Mouse (Mus musculus) myocyte (in vitro differentiated cells): Measurements from ENCODE around the gene Slc35b2. TPM values are rescaled to one million over a fixed set of nuclear protein-coding genes. Genes with fewer than 3 reads are reported as not detected.

Source experiments
- H3K27me3 ChIP-seq: one replicate; pipeline ENCODE4 v1.6.1; 2011; ENCODE audit not compliant: control insufficient read depth, insufficient read depth, insufficient read length
- H3K36me3 ChIP-seq: one replicate; pipeline ENCODE4 v1.6.1; 2011; ENCODE audit not compliant: control insufficient read depth, insufficient read depth
- H3K4me2 ChIP-seq: one replicate; pipeline ENCODE4 v1.6.1; 2011; ENCODE audit warnings: low read depth, control low read depth
- H3K4me3 ChIP-seq: one replicate; pipeline ENCODE4 v1.5.1; 2011; ENCODE audit warnings: mild to moderate bottlenecking, control low read depth, moderate library complexity
- H3K79me2 ChIP-seq: one replicate; pipeline ENCODE4 v1.6.1; 2011; ENCODE audit not compliant: control insufficient read depth, insufficient read depth
- H3ac ChIP-seq: one replicate; pipeline ENCODE4 v1.6.1; 2011; ENCODE audit not compliant: control insufficient read depth, insufficient read length
- CEBPB ChIP-seq: IDR thresholded peaks from 2 replicates; pipeline ENCODE4 v1.6.1; 2011; ENCODE audit warnings: mild to moderate bottlenecking, moderate library complexity; ENCODE audit not compliant: poor library complexity, insufficient read depth, severe bottlenecking
- E2F4 ChIP-seq: IDR thresholded peaks from one replicate; pipeline ENCODE4 v1.6.1; 2011; ENCODE audit warnings: mild to moderate bottlenecking, control low read depth, moderate library complexity; ENCODE audit not compliant: insufficient read depth
- MAX ChIP-seq: IDR thresholded peaks from one replicate; pipeline ENCODE4 v1.6.1; 2011; ENCODE audit warnings: low read depth, mild to moderate bottlenecking, control low read depth
- MYOD1 ChIP-seq, 3 experiments: IDR thresholded peaks; one replicate each; pipeline ENCODE4 v1.6.1; 2011; ENCODE audit warnings: control low read depth in 2 of 3, low read depth in 2 of 3, mild to moderate bottlenecking in 2 of 3, moderate library complexity in 1 of 3; ENCODE audit not compliant: insufficient read length in 2 of 3, control insufficient read depth in 1 of 3
- MYOG ChIP-seq, 3 experiments: IDR thresholded peaks; one replicate each; pipeline ENCODE4 v1.6.1; 2011; ENCODE audit warnings: control low read depth in 2 of 3, low read depth in 2 of 3, mild to moderate bottlenecking in 2 of 3; ENCODE audit not compliant: insufficient read length in 2 of 3, control insufficient read depth in 1 of 3, insufficient read depth in 1 of 3
- POLR2A ChIP-seq: IDR thresholded peaks from one replicate; pipeline ENCODE4 v1.6.1; 2011; ENCODE audit warnings: low read depth, mild to moderate bottlenecking, control low read depth, moderate library complexity; ENCODE audit not compliant: insufficient read length
- POLR2AphosphoS2 ChIP-seq: IDR thresholded peaks from one replicate; pipeline ENCODE4 v1.6.1; 2011; ENCODE audit warnings: low read depth, control low read depth; ENCODE audit not compliant: insufficient read length
- REST ChIP-seq: IDR thresholded peaks from one replicate; pipeline ENCODE4 v1.6.1; 2011; ENCODE audit warnings: mild to moderate bottlenecking, control low read depth, moderate library complexity; ENCODE audit not compliant: insufficient read depth, insufficient read length
- SRF ChIP-seq: IDR thresholded peaks from one replicate; pipeline ENCODE4 v1.6.1; 2011; ENCODE audit warnings: low read depth; ENCODE audit not compliant: control insufficient read depth, insufficient read length
- TCF12 ChIP-seq: IDR thresholded peaks from one replicate; pipeline ENCODE4 v1.6.1; 2011; ENCODE audit warnings: mild to moderate bottlenecking, control low read depth; ENCODE audit not compliant: poor library complexity, insufficient read depth, severe bottlenecking
- TCF3 ChIP-seq: IDR thresholded peaks from one replicate; pipeline ENCODE4 v1.6.1; 2011; ENCODE audit warnings: low read depth, control low read depth; ENCODE audit not compliant: insufficient read length
- USF1 ChIP-seq: IDR thresholded peaks from one replicate; pipeline ENCODE4 v1.6.1; 2011; ENCODE audit warnings: low read depth, mild to moderate bottlenecking, control low read depth, moderate library complexity
- polyA plus RNA-seq: library from polyadenylated mRNA; unstranded; fragments of >200 nt; fragmentation: generic; extraction: Trizol; gene quantifications from one replicate; pipeline ENCODE4 v1.2.1, GENCODE M21; 2012; ENCODE audit warnings: missing spikeins

Gene Slc35b2
- polyA plus RNA-seq, 1 experiment = 80.1 TPM

- Histone ChIP-seq H3K4me2 (peak overlapping the region; percentile 6), H3K79me2 (no peaks in the 10 kb centered on the region)
- no peak for TF ChIP-seq CEBPB
- TF ChIP-seq MYOD1 (IDR thresholded peaks at IDR 0.05; ENCODE audit: control insufficient read depth in 1 of 3, insufficient read length in 2 of 3, low read depth in 2 of 3) = no peak
- no peak for TF ChIP-seq TCF12
- TF ChIP-seq MYOG (IDR thresholded peaks at IDR 0.05; ENCODE audit: control insufficient read depth in 1 of 3, insufficient read depth in 1 of 3, insufficient read length in 2 of 3, low read depth in 2 of 3) = no peak
- no peak for TF ChIP-seq POLR2A
- TF ChIP-seq SRF = no peak
Measured at GRCm38 (mm10) chr17:45557998-45558862, 5.4 kb upstream of the Slc35b2 start.

GRCm38 (mm10) chr17:45559732-45560525 is 3.7 kb upstream of the Slc35b2 start:
- no peak overlapping the region for H3ac ChIP-seq
- no peak overlapping the region for H3K4me3 ChIP-seq
- H3K36me3 ChIP-seq = no peaks in the 10 kb centered on the region
- peaks cover 6% of the 10 kb centered on the region for H3K79me2 ChIP-seq
- H3K27me3 ChIP-seq = no peaks in the 10 kb centered on the region
- H3K4me2 ChIP-seq = no peak overlapping the region
- no peak for TF ChIP-seq MAX
- TF ChIP-seq TCF12 = no peak
- TF ChIP-seq TCF3 = no peak
- TF ChIP-seq REST = no peak
- TF ChIP-seq MYOD1 (IDR thresholded peaks at IDR 0.05; ENCODE audit: control insufficient read depth in 1 of 3, insufficient read length in 2 of 3, low read depth in 2 of 3) = no peak
- no peak for TF ChIP-seq E2F4
- no peak for TF ChIP-seq CEBPB
- no peak for TF ChIP-seq USF1
- no peak for TF ChIP-seq POLR2A

More at GRCm38 (mm10) chr17:45557998-45558862, 5.4 kb upstream of the Slc35b2 start:
- no peak overlapping the region for H3ac ChIP-seq
- H3K4me3 ChIP-seq = no peak overlapping the region
- H3K27me3 ChIP-seq = no peaks in the 10 kb centered on the region
- H3K36me3 ChIP-seq = no peaks in the 10 kb centered on the region

DNA sequence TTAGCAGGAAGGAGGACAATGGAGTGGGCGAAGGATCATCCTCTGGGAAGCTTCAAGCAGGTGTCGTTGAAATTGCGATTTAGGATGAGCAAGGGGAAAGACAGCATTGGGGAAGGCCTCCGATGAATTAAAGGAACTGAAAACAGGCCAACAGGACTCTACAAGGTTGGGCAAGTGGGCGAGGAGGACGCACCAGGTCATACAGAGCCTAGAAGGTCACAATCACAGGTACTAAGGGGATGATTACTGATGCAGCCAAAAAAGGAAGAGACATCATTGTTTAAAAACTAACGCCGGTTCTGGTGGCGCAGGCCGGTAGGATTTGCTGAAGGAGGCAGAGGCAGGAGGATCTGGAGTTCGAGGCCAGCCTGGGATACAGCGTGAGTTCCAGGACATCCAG is 458 bp upstream of the Slc35b2 start:
- H3K4me2 ChIP-seq = no peak overlapping the region
- H3K79me2 ChIP-seq = peaks cover 8% of the 10 kb centered on the region
- H3K4me3 ChIP-seq = no peak overlapping the region
- H3K27me3 ChIP-seq = no peaks in the 10 kb centered on the region
- H3ac ChIP-seq = peak overlapping the region; percentile 57
- peaks cover 20% of the 10 kb centered on the region for H3K36me3 ChIP-seq
- no peak for TF ChIP-seq SRF

- Histone ChIP-seq H3K27me3 (no peaks in the 10 kb centered on the region), H3ac (peak overlapping the region; percentile 57), H3K4me2 (peak overlapping the region; percentile 94), H3K79me2 (peaks cover 20% of the 10 kb centered on the region), H3K36me3 (peaks cover 33% of the 10 kb centered on the region), H3K4me3 (peak overlapping the region; percentile 48)
- TF ChIP-seq CEBPB = no peak
- TF ChIP-seq MYOD1 (IDR thresholded peaks at IDR 0.05; ENCODE audit: control insufficient read depth in 1 of 3, insufficient read length in 2 of 3, low read depth in 2 of 3) = peak in 1 of 3 experiments; percentile 2
- no peak for TF ChIP-seq POLR2AphosphoS2
- no peak for TF ChIP-seq POLR2A
- TF ChIP-seq TCF3 = no peak
- no peak for TF ChIP-seq TCF12
- TF ChIP-seq MAX = no peak
- peak in 1 of 3 experiments; percentile 21 for TF ChIP-seq MYOG (IDR thresholded peaks at IDR 0.05; ENCODE audit: control insufficient read depth in 1 of 3, insufficient read depth in 1 of 3, insufficient read length in 2 of 3, low read depth in 2 of 3)
- no peak for TF ChIP-seq E2F4
- no peak for TF ChIP-seq SRF
- TF ChIP-seq REST = no peak
Measured at GRCm38 (mm10) chr17:45564531-45565084, 934 bp downstream of the Slc35b2 start.

- Histone ChIP-seq H3K4me3 (peak overlapping the region; percentile 48), H3K79me2 (peaks cover 20% of the 10 kb centered on the region), H3K4me2 (peak overlapping the region; percentile 94), H3K27me3 (no peaks in the 10 kb centered on the region), H3ac (no peak overlapping the region), H3K36me3 (peaks cover 38% of the 10 kb centered on the region)
- no peak for TF ChIP-seq TCF12
- no peak for TF ChIP-seq REST
- no peak for TF ChIP-seq MYOG (IDR thresholded peaks at IDR 0.05; ENCODE audit: control insufficient read depth in 1 of 3, insufficient read depth in 1 of 3, insufficient read length in 2 of 3, low read depth in 2 of 3)
- TF ChIP-seq TCF3 = no peak
- TF ChIP-seq CEBPB = no peak
- no peak for TF ChIP-seq MYOD1 (IDR thresholded peaks at IDR 0.05; ENCODE audit: control insufficient read depth in 1 of 3, insufficient read length in 2 of 3, low read depth in 2 of 3)
- TF ChIP-seq SRF = no peak
- no peak for TF ChIP-seq E2F4
- TF ChIP-seq POLR2AphosphoS2 = no peak
- no peak for TF ChIP-seq POLR2A
- TF ChIP-seq MAX = no peak
- TF ChIP-seq USF1 = no peak
Measured at GRCm38 (mm10) chr17:45565103-45565502, 1.4 kb downstream of the Slc35b2 start.
